Mouse (Mus musculus) adrenal gland, postnatal 0 days (tissue): ENCODE measurements around the gene Defb7. TPM values are rescaled to one million over a fixed set of nuclear protein-coding genes. Genes with fewer than 3 reads are reported as not detected.

Experiments used
- microRNA-seq: library from miRNA; unstranded; fragments of <30 nt; microRNA quantifications from one replicate; pipeline ENCODE4, GENCODE M21; 2016; ENCODE audit warnings: borderline replicate concordance; ENCODE audit not compliant: insufficient number of aligned reads
- polyA plus RNA-seq: library from polyadenylated mRNA; unstranded; fragments of >200 nt; fragmentation: Nextera tagmentation; extraction: Ambion mirVana; gene quantifications from 2 replicates; pipeline ENCODE4 v1.2.1, GENCODE M21; 2015

Defb7 gene
- not detected in 2 replicates for polyA plus RNA-seq

GRCm38 (mm10) chr8:19494797-19495196 lies at the start of gene Defb7:
Defb7 (plus strand) TSS chr8:19495097.

Small RNA genes lying within 50 kb of the gene (microRNA-seq; reads per million reads assigned to microRNA genes)
- gene Gm27288 (not detected), gene Gm27852 (not detected)

Other genes with a start within 250 kb of the Defb7 start
- gene Defb5, start 247.5 kb upstream of the Defb7 start, polyA plus RNA-seq = not detected in 2 replicates
- gene Defb3, start 201.7 kb upstream of the Defb7 start, polyA plus RNA-seq = not detected in 2 replicates
- gene Defb8, start 47.5 kb upstream of the Defb7 start, polyA plus RNA-seq = not detected in 2 replicates
- not detected in 2 replicates for gene 4930467E23Rik, start 234.5 kb downstream of the Defb7 start, polyA plus RNA-seq